ENCODE assay signal across 8 mouse cellular contexts in the genomic region with DNA sequence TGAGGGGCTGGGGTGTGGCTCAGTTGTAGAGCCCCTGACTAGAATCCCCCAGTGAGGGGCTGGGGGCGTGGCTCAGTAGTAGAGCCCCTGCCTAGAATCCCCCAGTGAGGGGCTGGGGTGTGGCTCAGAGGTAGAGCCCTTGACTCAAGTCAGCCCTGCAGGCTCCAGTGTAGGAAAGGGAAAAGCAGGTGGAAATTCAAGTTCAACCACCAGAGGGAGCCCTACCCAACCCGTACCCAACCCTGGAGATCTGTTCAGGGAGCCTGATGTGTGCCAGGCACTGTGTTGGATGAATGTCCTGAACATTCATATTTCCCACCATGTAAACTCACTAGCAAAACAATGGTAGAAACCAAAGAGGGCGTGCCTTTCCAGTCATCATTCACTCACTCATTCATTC.
DNase-seq lines count a peak whose midpoint lies in the region; ATAC-seq and TF ChIP-seq lines count a peak whose summit lies in the region.

No protein-coding gene starts in this region.

- peaks cover 34% of the 10 kb centered on the region for H3K4me1 ChIP-seq in kidney, embryonic 16.5 days (ENCODE audit: insufficient read depth, low read length)
- H3K4me1 ChIP-seq in lung, embryonic 14.5 days (ENCODE audit: insufficient read depth), result peaks cover 20% of the 10 kb centered on the region

- ATAC-seq in kidney, embryonic 16.5 days (ENCODE audit: low FRiP score, low TSS enrichment), result peak; percentile 64
- peak; percentile 48; the same call in 1 of the 2 replicates for ATAC-seq in lung, embryonic 14.5 days (ENCODE audit: insufficient read depth)

- H3K27me3 ChIP-seq in kidney, embryonic 16.5 days (ENCODE audit: insufficient read depth, low read length), result no peaks in the 10 kb centered on the region
- H3K27me3 ChIP-seq in lung, embryonic 14.5 days (ENCODE audit: insufficient read depth, low read length), result no peaks in the 10 kb centered on the region

- no peaks in the 10 kb centered on the region for H3K36me3 ChIP-seq in kidney, embryonic 16.5 days (ENCODE audit: insufficient read depth, low read length)
- H3K36me3 ChIP-seq in lung, embryonic 14.5 days (ENCODE audit: insufficient read depth), result no peaks in the 10 kb centered on the region

- no peaks in the 10 kb centered on the region for H3K9me3 ChIP-seq in kidney, embryonic 16.5 days (ENCODE audit: low read length)
- H3K9me3 ChIP-seq in lung, embryonic 14.5 days (ENCODE audit: low read depth, low read length), result no peaks in the 10 kb centered on the region

- DNase-seq in A20 (ENCODE audit: low read depth, low spot score) (peak; percentile 66), MN1 (ENCODE audit: low spot score) (peak; percentile 70)
- DNase-seq in cerebellum, adult 9-11 months, result peak; percentile 80
- DNase-seq in gastrocnemius, postnatal 10 days, result peak; percentile 70
- peak; percentile 80 for DNase-seq in lung, embryonic 14.5 days
- DNase-seq in retina, adult 2 months (ENCODE audit: low read depth, low spot score), result peak; percentile 30
- DNase-seq in thymus, postnatal 25 days, result peak; percentile 74

- no peak overlapping the region for H3K9ac ChIP-seq in kidney, embryonic 16.5 days (replicated peaks; ENCODE audit: low read length)
- H3K9ac ChIP-seq in lung, embryonic 14.5 days, result no peak overlapping the region

- H3K27ac ChIP-seq in kidney, embryonic 16.5 days (ENCODE audit: low read length), result no peak overlapping the region
- H3K27ac ChIP-seq in lung, embryonic 14.5 days (ENCODE audit: low read depth), result no peak overlapping the region

- no peak overlapping the region for H3K4me2 ChIP-seq in kidney, embryonic 16.5 days (replicated peaks; ENCODE audit: low read depth, low read length)
- no peak overlapping the region for H3K4me2 ChIP-seq in lung, embryonic 14.5 days

- 54% methylated on average over 3 of the region's 3 CpGs for WGBS in kidney, embryonic 16.5 days
- WGBS in lung, embryonic 14.5 days, result 34% methylated on average over 3 of the region's 3 CpGs

- H3K4me3 ChIP-seq in kidney, embryonic 16.5 days (ENCODE audit: low read length), result no peak overlapping the region
- H3K4me3 ChIP-seq in lung, embryonic 14.5 days (ENCODE audit: low read depth, low read length), result no peak overlapping the region

- peak; percentile 79 for TF ChIP-seq CTCF in lung, embryonic 14.5 days (IDR thresholded peaks at IDR 0.05; ENCODE audit: low read depth)

Comparison
In these comparisons a context has a peak if more than half of its experiments do, and no peak if none do; other contexts are left out.
1. DNase-seq: peak in every context shown above with its lines; median percentile 80 in cerebellum, adult 9-11 months; 80 in lung, embryonic 14.5 days; 74 in thymus, postnatal 25 days; 70 in MN1; 70 in gastrocnemius, postnatal 10 days; 66 in A20; 30 in retina, adult 2 months.